Mouse (Mus musculus) fat pad, adult 2 months (tissue): ENCODE data around the gene Arhgap5.
"Not testable (repeated sequence)": the region's sequence is repeated elsewhere in the genome, so short reads cannot be mapped to it uniquely, and the experiment has no call there.

Source experiments
- DNase-seq: peaks from one replicate; pipeline ENCODE4 v3.0.0-alpha.2; 2011; ENCODE audit warnings: low read depth, low spot score; ENCODE audit errors: extremely low read depth

Arhgap5 gene

DNA sequence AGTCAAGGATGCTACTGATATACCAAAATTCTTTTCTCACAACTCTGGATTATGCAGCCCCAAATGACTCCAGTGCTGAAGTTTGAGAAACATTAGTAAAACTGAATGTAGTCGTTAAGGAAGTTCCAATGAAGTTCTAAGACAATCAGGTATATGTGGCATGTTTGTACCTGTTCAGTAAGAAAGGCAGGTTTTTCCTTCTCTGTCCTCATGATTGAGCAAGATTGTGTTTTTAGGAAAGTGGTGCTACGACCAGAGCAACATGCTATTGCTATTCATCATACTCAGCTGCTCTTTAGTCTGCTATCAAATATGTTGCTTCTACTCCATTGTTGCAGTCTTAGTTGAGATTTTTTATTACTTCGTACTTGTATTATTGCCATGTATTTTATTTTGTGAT is 26.0 kb downstream of the Arhgap5 start:
- peak; percentile 70 for DNase-seq

DNA sequence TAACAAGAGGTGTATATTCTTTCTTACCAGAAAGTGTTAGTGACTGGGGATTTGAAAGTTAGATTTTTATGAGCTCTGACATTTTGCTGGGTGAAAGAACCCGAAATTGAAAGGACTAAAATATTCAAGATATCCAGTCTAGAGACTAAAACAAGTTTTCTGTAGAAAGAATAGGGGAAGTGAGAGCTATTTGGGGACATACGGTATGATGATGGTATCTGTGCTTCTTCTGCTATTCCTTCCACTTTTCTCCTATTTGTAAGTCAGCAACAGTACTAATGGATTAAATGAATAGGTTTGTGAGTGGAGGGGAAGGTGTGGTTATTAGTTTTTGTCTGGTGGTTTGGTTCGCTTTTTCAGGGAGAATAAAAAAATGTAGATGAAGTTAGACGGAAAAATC is 37.5 kb downstream of the Arhgap5 start:
- no peak for DNase-seq

DNA sequence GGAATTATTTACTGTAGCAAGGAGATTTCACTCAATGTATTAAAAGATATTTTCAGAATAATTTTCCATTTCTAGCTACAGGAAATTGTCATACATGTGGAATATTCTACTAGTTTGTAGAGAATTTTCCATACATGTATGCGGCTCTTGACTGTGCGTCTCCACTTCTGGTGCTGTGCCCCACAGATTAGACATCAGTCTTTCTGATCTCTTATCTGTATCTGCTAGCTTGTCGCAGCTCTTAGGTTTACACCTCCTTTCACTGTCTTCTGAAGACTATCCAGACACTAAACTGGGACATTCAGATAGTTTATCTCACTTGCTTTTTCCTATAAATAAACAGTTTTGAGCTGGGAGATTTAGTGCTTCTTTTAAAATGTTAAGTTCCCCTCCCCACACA is 40.8 kb downstream of the Arhgap5 start:
- no peak for DNase-seq

DNA sequence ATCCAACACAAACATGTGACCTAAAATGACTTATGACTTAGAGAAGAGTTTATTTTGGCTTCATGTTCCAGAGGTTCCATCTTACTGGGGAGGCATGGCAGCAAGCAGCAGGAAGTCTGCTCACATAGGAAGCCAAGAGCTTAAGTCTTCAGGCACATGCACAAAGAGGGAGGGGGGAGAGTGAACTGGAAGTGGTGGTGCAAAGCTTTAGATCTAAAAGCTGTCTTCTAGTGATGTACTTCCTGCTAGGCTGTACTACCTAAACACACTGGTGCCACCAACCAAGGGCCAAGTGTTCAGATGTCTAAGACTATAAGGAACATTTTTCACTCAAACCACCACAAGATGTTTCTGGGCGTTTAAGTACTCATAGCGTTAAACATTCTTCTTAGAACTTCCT is 48.3 kb downstream of the Arhgap5 start:
- no peak for DNase-seq

DNA sequence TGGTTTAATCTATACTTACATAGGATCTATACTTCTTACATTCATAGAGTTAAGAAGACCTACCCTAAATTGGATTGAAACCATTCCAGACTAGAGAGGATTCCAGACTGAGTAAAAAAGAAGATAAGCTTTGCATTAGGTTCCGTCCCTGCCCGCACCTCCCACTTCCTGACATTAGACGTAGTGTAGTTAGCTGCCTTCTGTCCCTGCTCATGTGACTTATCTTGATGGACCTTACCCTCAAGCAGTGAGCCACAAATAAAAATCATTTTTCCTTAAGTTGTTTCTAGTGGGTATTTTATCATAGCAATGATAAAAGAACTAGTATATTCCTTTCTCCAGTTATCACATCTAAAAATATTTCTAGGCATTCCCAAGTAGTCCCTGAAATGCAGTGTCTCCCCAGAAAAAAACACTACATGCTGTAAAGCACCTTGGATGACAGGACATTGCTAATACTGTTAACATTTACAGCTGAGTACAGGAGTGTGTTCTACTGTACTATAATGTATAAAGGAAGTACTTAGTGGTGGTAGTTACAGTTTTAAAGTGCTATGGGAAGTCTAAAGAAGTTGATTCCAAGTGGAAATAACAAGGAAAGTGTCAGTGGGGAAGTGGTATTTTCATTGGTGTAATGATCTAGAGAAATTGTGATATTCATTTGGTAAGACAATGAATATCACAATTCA is 51.6 kb downstream of the Arhgap5 start:
- no peak for DNase-seq

DNA sequence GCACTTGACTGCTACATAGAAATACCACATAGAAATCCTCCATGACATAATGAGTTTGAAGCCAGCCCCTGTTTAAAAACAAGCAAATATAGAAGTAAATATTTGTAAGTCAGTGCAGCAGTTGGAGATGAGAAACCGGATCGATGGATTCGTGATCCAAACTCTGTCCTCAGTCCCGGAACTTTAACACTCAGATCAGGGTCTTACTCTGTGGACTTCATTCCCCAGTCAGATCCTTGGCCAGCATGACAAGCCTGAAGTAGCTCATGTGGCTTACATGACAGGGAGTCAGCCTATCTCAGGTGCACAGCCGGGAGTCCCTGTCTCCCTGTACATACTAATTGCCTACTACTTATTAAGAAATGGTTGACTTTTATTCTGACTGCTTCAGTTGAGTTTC is 61.9 kb downstream of the Arhgap5 start:
- DNase-seq, result no peak

DNA sequence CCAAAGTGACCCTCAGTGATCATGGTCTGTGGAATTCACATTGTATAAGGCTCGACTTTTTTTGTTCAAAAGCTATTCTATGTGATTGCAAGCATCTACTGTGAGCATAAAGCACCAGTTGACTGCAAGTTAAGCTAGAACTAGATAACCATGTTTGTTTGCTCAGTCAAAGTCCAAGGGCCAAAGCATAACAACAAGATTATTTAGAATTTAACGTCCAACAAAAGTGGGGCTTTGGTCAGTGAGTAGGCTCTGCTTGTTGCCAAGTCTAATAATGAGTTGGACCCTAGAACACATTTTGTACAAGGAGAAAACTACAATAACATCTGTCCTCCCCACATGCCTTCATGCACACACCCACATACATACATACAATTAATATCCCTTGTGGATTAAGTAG is 69.6 kb downstream of the Arhgap5 start:
- DNase-seq, result no peak

DNA sequence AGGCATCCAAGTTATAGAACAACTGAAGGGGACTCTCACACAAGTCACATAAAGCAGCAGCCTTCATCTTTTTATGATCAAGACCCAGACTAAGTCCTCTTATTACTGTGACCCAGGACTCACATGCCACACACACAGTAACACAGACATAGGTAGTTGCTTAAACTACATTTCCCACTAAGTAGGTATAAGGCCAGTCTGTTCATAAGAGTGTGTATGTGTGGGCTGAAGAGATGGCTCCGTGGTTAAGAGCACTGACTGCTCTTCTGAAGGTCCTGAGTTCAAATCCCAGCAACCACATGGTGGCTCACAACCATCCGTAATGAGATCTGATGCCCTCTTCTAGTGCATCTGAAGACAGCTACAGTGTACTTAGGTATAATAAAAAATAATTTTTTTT is 82.7 kb downstream of the Arhgap5 start:
- DNase-seq, result not testable (repeated sequence)

DNA sequence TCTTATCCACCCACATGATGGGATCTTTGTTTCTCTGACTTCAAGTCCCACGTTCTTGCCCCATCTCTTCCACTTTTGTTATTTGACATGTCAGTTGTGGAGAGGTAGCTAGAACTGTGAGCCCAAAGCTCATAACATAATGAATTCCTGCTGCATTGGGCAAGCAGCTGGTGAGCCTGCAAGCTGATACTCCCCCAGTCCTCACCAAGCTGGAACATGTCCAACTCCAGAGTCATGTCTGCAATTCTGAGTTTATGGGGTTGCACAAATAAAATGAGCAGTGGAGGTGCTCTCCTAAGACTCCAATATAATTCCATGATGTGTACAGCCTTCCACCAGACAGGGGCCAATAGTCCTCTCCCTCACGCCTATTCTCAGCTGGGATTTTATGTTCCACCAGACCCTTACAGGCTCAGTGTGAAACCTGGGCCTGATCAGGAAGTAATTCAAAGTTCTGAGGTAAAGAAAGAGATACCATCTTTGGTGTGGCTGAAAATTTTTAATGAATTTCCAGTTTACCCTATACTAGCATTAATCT is 83.8 kb downstream of the Arhgap5 start:
- no peak for DNase-seq

DNA sequence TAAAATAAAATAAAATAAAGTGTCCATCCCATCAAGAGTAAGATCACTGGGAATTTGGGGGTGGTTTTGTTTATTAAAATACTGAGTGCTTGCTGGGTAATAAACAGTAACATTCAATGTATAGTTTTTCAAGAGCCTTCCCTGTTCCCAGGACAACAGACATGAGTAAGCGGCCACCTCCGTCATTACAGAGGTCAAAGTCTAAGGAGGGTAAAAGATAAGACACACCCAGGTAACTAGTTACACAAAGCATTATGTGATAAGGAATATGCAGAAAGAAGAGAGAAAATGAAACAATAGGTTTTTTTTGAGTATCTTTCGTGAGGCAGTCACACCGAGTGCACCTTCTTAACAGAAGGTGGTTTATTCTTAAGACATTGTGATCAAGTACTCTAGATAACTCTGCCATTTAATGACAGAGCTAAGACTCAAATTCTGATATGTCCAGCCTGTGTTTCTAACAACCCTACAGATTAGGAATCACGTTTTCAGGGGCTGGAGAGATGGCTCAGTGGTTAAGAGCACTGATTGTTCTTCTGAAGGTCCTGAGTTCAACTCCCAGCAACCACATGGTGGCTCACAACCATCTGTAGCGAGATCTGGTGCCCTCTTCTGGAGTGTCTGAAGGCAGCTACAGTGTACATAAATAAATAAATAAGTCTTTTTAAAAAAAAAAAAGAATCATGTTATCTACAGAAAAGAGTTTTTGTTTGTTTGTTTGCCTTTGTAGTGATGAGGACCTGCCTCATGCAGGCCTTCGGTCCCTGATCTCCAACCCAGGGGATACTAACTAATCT is 91.8 kb downstream of the Arhgap5 start:
- no peak for DNase-seq

DNA sequence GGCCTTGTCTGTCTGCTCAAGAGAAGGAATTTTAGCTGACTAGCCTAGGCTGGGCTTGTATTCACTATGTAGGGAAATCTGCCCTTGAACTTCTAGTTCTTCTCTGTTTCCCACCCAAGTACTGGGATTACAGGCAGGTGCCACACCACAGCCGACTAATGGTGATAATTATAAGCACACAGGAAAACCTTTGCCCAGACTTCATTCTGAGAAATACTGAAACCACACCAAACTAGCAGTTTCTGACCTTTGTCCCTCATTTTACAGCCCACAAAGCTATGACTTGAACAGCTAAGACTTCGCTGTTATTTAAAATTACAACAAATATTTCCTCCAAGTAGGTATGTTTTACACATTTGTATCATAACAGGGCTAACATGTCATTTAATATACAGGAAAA is 98.7 kb downstream of the Arhgap5 start:
- DNase-seq, result no peak

DNA sequence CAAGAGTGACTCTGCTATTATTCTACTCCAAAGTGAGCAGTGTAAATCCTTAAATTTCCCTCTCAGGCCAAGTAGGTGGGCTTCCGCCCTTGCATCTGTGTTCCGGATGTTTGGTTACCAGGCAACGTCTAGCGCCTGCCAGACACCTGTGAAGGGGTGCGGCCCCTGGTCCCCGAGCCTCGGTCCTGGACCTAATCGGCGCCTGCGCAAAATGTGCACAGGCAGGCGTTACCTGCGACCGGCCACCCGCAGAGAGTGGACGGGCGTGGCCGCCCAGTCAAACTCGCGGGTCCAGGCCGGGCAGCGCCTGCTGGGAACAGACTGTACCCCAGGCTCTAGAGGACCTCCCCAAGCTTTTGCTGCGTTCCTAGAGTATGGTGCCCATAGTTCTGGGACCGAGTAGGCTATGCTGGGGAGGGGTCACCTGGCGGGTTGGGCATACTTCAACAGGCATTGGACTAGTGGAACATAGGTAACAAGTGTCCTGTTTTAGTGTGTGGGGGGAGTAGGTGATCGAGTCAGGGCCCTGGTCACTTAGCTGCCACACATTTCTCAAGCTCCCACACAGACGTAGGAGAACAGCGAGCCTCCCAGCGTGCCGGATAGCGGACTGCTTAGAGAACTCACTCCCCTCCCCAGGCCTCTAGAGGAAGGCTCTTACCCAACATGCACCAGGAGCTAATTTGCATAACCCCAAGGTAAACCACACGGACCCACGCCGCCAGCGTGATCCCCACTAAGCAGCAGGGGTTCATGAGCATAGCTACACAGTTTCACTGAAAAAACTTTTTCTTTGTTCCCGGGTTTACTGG is 99.3 kb downstream of the Arhgap5 start:
- no peak for DNase-seq

DNA sequence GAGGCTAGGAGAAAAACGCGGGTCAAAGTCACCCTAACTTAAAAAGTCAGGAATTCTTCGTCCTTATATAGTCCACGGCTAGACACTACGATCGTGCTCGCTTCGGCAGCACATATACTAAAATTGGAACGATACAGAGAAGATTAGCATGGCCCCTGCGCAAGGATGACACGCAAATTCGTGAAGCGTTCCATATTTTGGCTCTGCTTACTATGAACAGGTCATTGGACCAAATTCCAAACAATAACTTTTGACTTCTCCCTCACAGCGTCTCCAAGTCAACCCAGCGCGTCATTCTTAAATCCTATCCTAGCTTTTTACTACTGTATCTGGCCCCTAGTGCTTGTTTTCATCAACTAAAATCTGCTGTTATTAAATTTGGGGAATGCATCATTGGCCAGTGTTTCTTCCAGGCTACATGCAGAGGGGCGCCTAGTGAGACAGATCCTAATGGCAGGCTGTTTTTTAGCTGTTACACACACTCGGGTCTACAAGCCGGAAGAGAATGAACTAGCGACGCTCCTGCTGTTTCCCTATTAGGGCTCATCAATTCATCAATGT is 100.0 kb downstream of the Arhgap5 start:
- no peak for DNase-seq

DNA sequence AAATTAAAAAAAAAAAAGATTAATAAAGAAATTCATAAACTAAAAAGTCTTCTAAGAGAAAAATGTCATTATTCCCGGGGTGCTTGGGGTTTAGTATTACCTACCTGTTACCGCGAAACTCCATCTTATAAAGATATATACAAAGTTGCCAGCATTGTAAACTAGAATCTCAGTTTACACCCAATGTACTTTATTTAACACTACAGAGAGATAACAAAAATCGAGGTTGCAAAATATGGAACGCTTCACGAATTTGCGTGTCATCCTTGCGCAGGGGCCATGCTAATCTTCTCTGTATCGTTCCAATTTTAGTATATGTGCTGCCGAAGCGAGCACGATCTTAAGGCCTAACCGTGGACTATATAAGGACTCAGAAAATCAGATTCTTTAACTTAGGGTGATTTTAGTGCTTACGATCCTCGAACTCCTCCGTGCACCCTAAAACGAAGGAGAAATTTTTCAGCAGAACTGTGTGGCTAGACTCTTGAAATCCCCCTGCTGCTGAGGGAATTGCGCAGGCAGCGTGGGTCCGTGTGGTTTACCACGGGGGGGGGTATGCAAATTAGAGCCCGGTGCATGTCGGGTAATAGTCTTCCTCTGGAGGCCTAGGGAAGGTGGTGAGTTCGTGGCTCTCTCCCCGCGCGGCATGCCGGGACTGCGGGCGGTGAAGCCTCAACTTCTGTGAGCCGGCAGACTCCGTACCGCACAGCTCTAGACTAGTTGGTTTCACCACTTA is 100.7 kb downstream of the Arhgap5 start:
- DNase-seq, result no peak

DNA sequence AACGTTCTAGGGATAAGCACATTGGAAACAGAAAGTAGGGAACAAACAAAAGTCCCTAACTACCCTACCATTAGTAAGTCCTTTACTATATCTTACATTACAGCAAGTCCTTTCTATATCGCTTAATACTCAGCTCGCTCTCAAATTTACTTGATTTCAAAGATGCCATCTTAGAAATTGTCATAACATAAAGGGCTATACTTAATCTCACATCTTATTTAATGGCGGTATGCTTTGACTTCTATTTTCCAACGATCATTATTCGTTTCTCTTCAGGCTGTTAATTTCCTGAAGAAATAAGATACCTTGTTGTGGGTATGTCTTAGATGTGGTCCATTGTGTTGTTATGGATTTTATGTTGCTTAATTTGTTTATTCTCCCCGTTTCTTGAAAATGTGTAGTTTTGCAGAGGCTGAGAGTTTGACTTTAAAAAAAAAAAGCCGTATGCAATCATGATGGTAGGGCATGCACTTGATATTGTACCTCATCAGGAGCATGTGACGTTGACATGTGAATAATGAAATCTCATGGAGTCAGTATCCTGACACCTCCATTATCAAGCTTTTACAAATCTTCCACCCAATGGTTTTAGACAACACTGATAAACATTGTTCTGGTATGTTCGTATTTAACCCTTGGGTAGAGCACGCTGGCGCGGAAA is 101.3 kb downstream of the Arhgap5 start:
- no peak for DNase-seq

DNA sequence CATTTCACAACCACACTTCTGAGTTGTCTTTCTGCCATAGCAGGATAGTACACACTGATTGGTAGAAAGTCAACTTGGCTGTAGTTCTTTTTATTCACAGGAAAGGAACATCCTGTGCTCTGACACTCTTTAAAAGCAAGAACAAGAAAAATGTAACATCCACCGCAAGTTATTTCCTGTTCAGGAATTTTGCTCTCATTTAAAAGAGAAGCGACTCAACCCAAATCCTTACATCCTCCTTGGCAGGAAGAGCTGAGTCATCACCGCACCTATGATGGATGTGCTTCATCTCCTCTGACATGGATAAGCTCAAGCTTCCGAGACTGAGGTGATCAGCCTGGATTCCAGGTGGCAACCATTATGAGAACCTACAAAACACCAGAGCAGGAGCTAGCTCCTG is 103.6 kb downstream of the Arhgap5 start:
- no peak for DNase-seq

DNA sequence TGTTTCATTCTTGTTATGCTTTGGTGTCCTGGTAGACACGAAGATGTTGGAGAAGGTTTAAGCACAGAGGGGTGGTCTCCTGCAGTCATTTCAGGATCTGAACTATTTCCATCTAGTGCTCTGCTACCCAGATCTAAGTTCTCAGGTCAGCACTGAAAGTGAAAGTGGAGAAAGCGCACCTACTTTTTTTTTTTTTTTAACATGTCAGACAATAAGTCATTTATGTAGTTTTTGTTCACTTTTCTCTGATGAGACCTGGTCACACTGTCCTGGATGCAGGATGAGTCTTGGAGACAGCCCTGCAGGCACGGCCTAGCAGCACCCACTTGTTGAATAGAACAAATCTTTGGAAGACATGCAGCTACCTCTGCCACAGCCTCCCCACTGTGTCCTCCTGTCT is 111.9 kb downstream of the Arhgap5 start:
- DNase-seq, result no peak

DNA sequence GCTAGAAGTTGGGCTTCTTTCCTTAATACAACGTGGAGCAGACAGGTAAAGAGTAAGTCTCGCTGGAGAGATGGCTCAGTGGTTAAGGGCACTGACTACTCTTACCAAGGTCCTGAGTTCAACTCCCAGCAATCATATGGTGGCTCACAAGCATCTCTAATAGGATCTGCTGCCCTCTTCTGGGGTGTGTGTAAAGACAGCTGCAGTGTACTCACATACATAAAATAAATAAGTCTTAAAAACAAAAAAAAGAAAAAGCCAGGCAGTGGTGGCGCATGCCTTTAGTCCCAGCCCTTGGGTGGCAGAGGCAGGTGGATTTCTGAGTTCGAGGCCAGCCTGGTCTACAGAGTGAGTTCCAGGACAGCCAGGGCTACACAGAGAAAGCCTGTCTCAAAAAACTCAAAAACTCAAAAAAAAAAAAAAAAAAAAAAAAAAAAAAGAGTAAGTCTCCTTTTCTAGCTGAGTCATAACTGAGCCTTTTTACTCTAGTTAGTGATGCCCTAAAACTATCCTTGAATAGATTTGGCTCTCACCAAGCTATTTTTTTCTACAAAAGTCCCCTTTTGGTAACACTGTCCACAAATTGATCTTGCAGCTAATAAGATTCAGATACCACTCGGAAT is 114.8 kb downstream of the Arhgap5 start:
- no peak for DNase-seq

DNA sequence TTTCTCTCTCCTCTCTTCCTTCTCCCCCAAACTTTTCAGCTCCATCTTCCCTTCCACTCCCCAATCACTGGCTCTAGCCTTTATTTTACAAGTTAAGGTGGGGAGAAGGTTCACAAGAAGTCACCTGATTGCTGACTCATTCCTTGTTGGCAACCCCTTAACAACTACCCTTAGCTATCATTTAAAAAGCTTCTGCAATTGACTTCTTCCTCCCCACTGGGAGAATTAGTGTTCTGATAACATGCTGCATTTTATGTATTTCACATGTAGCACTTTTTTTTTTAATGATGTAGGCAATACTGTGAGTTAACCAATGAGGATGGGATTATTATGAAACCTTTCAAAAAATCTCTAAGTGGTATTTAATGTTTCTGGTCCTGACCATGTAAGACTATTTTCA is 115.9 kb downstream of the Arhgap5 start:
- no peak for DNase-seq
